Mouse (Mus musculus) heart, postnatal 0 days (tissue): ENCODE measurements around the gene Mrpl48.

Experiments used
- CTCF ChIP-seq: IDR thresholded peaks from 2 replicates; pipeline ENCODE4 v1.5.1; 2016; ENCODE audit warnings: antibody characterized with exemption, control low read depth, low read depth
- EP300 ChIP-seq: IDR thresholded peaks from 2 replicates; pipeline ENCODE4 v1.6.1; 2016; ENCODE audit warnings: antibody characterized with exemption, low read depth

DNA sequence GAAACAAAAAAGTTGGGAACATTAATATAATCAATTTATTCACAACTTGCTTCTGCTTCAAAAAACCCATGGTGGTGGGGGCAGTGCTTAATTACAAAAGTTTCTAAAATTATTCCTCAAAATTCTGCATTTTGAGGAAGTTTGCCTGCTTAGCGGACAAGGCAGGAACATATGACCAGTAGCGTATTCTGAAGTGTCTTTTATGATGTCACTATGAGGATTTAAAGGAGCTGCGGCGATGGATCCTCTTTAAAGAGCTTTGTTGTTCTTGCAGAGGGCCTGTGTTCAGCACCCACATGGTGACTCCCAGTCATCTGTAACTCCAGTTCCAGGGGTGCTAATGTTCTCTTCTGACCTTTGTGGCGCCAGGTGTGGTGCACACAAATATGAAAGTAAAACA is 77.3 kb downstream of the Mrpl48 start:
- TF ChIP-seq CTCF (no peak), EP300 (no peak)
